Mouse (Mus musculus): Measurements from ENCODE around the gene Rab4b. TPM values are rescaled to one million over a fixed set of nuclear protein-coding genes. Genes with fewer than 3 reads are reported as not detected.

Gene Rab4b
- total RNA-seq, 1 experiment from 2014 or later, result 10.6 TPM

DNA sequence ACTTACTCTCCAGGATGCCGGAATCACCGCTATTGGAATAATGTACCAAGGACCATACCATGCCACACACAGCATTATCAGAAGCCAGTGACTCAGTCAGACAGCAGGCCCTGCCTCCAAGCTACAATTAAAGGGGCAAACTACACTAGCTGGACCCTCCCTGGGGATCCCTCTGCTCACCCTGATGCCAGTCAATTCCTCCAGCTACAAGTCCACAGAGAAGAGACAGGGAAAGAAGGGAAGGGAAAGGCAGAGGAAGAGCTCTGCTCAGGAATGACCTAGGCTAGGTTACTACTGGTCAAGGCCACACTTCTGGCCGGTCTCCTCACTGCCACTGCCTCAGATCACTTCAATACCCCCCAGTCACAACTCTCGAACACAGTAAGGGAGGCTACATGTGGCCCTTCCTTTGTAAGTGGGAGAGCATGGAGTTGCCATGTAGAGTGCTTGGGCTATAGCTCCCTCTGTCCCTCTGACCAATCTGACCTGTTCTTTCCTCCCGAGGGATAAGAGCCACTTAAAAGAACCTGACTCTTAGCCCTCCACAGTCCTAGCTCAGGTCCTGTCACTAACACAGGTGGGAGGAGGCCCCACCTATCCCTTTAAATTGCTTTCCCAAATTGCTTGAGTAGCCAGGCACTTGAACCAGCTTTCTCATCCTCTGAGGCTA lies 15.8 kb downstream of the Rab4b start:
- no peak for ATAC-seq (replicated peaks; ENCODE audit: low read depth, poor library complexity, severe bottlenecking)

- ATAC-seq (replicated peaks; ENCODE audit: low read depth, poor library complexity, severe bottlenecking), result no peak
Measured at GRCm38 (mm10) chr7:27161744-27162143, 17.0 kb downstream of the Rab4b start.

- ATAC-seq (replicated peaks; ENCODE audit: low read depth, poor library complexity, severe bottlenecking), result no peak
Measured at GRCm38 (mm10) chr7:27160921-27161320, 17.8 kb downstream of the Rab4b start.

GRCm38 (mm10) chr7:27159882-27160281 lies 18.8 kb downstream of the Rab4b start:
- peak; percentile 93 for ATAC-seq (replicated peaks; ENCODE audit: low read depth, poor library complexity, severe bottlenecking)

DNA sequence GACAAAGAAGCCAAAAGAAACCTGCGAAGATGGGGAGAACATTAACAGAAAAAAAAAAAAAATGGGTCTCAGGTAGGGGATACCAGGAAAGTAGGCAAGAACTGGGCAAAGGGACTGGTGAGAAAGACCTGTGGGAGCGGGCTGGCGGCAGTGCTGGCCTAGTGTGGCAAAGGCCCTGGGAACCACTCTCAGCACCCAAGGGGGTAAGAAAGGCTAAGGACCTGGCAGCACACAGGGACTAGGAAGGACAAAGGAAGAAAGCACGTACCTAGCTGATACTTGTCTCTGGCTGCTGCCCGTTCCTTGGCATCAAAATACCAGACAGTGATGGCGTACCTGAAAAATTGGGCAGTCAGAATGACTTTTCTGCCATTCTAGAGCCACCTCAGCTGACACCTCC lies 19.4 kb downstream of the Rab4b start:
- ATAC-seq (replicated peaks; ENCODE audit: low read depth, poor library complexity, severe bottlenecking), result no peak

GRCm38 (mm10) chr7:27158171-27158570 lies 20.5 kb downstream of the Rab4b start:
- no peak for ATAC-seq (replicated peaks; ENCODE audit: low read depth, poor library complexity, severe bottlenecking)

GRCm38 (mm10) chr7:27156005-27156404 lies 22.7 kb downstream of the Rab4b start:
- no peak for ATAC-seq (replicated peaks; ENCODE audit: low read depth, poor library complexity, severe bottlenecking)

GRCm38 (mm10) chr7:27153205-27153764 lies 25.4 kb downstream of the Rab4b start, which contains the start of gene Cyp2t4:
Gene Cyp2t4 (plus strand): TSS chr7:27153714.
- ATAC-seq (replicated peaks; ENCODE audit: low read depth, poor library complexity, severe bottlenecking), result no peak

DNA sequence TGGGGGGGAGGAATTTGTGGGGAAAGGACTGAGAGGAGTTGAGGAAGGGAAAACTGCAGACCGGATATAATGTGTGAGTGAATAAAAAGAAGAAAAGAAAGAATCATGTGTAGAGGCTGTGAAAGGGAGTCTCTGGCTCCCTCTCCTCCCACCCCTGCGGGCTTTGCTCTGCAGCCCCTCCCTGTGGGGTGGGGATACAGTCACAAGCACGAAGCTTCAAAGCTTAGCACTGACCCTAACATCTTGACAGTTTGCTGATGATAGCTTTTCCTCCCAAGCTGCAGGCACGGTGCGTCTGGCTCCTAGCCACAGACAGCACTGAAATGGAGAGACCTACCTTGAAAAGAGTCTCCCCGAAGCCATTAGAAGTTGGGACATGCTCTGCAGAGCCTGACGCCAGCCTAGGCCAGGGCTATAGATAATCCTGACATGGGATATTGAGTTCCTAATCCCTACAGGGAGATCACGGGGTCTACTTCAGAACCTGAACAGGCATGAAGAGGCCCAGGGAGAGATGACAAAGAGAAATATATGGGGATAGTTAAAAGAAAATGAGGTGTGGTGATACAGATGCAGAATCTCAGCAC lies 42.2 kb downstream of the Rab4b start:
- no peak for ATAC-seq (replicated peaks; ENCODE audit: low read depth, poor library complexity, severe bottlenecking)

DNA sequence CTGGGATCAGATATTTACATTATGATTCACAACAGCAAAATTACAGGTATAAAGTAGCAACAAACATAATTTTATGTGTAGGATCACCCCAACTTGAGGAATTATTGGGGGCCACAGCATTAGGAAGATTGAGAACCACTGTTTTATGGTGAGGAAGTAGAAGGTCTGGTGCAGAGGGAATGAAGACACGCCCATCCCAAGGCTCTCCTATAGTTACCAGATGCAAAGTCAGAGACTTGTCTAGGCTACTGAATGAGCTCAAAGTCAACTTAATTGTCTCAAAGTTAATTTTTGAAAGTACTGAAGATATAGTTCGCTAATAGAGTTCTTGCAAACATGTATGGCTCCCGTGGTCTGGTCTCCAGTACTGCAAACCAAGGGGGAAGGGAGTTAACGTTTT lies 44.9 kb downstream of the Rab4b start:
- no peak for ATAC-seq (replicated peaks; ENCODE audit: low read depth, poor library complexity, severe bottlenecking)

DNA sequence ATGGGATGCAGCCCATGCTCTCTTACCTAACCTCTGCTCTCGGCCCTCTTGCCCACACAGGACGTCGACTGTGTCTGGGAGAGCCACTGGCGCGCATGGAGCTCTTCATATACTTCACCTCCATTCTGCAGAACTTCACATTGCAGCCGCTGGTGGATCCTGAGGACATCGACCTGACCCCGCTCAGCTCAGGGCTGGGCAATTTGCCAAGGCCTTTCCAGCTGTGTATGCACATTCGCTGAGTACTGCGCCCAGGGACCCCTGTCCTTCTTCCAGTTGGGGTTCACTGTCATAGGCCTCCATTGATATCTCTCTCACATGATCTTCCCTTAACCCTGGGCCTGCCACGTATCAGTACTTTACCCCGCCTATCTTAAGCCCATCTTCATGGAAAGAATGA lies 45.5 kb downstream of the Rab4b start:
- ATAC-seq (replicated peaks; ENCODE audit: low read depth, poor library complexity, severe bottlenecking), result no peak

- peak; percentile 46 for ATAC-seq (replicated peaks; ENCODE audit: low read depth, poor library complexity, severe bottlenecking)
Measured at GRCm38 (mm10) chr7:27132588-27132987, 46.1 kb downstream of the Rab4b start.

DNA sequence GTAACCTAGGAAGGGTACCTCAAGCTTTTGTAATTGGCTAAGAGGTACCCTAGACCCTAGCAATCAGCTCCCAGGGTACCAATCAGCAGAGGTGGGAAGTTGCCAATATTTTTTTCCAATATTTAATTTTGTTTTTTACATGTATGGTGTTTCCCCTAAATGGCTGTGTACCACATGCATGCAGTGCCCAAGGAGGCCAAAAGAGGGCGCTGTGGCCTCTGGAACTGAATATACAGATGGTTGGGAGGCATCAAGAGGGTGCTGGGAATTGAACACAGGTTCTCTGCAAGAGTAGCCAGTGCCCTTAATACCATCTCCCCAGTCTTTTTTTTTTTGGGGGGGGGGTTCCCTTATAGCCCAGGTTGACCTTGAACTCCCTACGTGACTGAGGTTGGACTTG lies 47.3 kb downstream of the Rab4b start:
- no peak for ATAC-seq (replicated peaks; ENCODE audit: low read depth, poor library complexity, severe bottlenecking)

GRCm38 (mm10) chr7:27130521-27131370 lies 48.0 kb downstream of the Rab4b start:
- ATAC-seq (replicated peaks; ENCODE audit: low read depth, poor library complexity, severe bottlenecking), result no peak

- ATAC-seq (replicated peaks; ENCODE audit: low read depth, poor library complexity, severe bottlenecking), result no peak
Measured at GRCm38 (mm10) chr7:27129811-27130210, 48.9 kb downstream of the Rab4b start.

DNA sequence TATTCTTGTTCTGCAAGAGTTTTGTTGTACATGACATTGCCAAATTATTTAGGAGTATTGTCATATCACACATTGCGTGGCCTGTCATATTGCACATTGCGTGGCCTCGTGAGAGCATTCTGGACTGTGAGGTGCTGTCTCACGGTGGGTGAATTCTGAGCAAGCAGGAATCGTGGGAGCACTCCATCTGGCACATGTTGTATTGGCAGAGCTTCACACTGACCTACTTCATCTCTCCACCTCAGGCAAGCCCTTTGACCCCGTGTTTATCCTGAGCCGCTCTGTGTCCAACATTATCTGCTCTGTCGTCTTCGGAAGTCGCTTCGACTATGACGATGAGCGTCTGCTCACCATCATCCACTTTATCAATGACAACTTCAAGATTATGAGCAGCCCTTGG lies 49.8 kb downstream of the Rab4b start:
- no peak for ATAC-seq (replicated peaks; ENCODE audit: low read depth, poor library complexity, severe bottlenecking)

- peak; percentile 84 for ATAC-seq (replicated peaks; ENCODE audit: low read depth, poor library complexity, severe bottlenecking)
Measured at GRCm38 (mm10) chr7:27128162-27128561, 50.5 kb downstream of the Rab4b start.

- no peak for ATAC-seq (replicated peaks; ENCODE audit: low read depth, poor library complexity, severe bottlenecking)
Measured at GRCm38 (mm10) chr7:27124969-27125368, 53.7 kb downstream of the Rab4b start.

- no peak for ATAC-seq (replicated peaks; ENCODE audit: low read depth, poor library complexity, severe bottlenecking)
Measured at GRCm38 (mm10) chr7:27124305-27124832, 54.3 kb downstream of the Rab4b start.

- ATAC-seq (replicated peaks; ENCODE audit: low read depth, poor library complexity, severe bottlenecking), result no peak
Measured at GRCm38 (mm10) chr7:27119676-27120075, 59.0 kb downstream of the Rab4b start, which contains the start of gene Cyp2f2. Gene Cyp2f2 (plus strand): TSS chr7:27119909.

Data from common myeloid progenitor, adult 5-6 weeks (primary cell).